Mouse (Mus musculus): ENCODE measurements around the gene C730034F03Rik. TPM values are rescaled to one million over a fixed set of nuclear protein-coding genes. Genes with fewer than 3 reads are reported as not detected.

C730034F03Rik gene
- polyA plus RNA-seq, 1 experiment from 2014 or later: 5.5 TPM

DNA sequence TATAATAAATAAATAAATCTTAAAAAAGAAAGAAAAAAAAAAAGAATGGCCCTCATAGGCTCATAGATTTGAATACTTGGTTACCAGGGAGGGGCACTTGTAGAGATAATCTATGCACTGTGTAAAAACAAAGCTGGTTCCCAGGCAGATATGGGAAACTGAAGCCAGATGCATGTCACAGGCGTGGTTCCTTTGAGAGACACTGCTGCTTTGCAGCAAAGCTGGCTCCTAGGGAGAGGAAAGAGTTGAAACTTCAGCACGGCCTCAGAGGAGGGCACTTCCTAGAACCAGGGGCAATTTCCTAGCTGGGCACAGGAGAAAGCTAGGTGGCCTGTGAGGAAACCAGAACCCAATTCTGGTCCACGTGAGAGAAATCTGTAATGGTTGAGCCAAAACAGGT is 4.7 kb downstream of the C730034F03Rik start:
- H3K4me2 ChIP-seq: no peak overlapping the region
- H3K9me3 ChIP-seq: no peaks in the 10 kb centered on the region
- no peak overlapping the region for H3K9ac ChIP-seq
- no peak overlapping the region for H3K4me3 ChIP-seq
- no peak overlapping the region for H3K27ac ChIP-seq
- ATAC-seq (ENCODE audit: insufficient number of reproducible peaks, insufficient read depth, low FRiP score, low TSS enrichment, low read depth): no peak
- 57% methylated on average over 3 of the region's 3 CpGs for WGBS
- no peaks in the 10 kb centered on the region for H3K27me3 ChIP-seq
- no peaks in the 10 kb centered on the region for H3K4me1 ChIP-seq
- H3K36me3 ChIP-seq: no peaks in the 10 kb centered on the region

DNA sequence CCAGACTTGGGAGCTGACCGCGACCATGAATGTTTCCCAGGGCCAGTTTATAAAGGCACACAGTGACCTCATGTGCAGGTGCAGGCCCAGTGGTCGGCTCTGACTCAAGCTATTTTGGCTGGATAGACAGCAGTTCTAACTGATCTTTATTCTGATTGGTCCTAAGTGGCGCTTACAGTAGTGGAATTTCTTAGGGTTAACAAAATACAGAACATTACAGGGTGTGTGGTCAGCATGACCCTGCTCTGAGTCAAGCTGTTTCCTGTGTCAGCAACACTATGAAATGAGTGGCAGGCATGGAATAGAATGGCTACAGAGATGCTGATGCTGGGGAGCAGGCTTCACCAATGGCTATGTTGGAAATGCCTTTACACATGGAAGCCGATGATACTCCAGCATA is 6.5 kb downstream of the C730034F03Rik start:
- 88% methylated on average over 5 of the region's 5 CpGs for WGBS
- H3K4me3 ChIP-seq: no peak overlapping the region
- no peak for ATAC-seq (ENCODE audit: insufficient number of reproducible peaks, insufficient read depth, low FRiP score, low TSS enrichment, low read depth)

GRCm38 (mm10) chr15:89442486-89443070 is 13.2 kb downstream of the C730034F03Rik start:
- H3K9ac ChIP-seq: no peak overlapping the region
- WGBS: 40% methylated on average over 8 of the region's 8 CpGs
- no peak for ATAC-seq (ENCODE audit: insufficient number of reproducible peaks, insufficient read depth, low FRiP score, low TSS enrichment, low read depth)

More for the DNA sequence above, 6.5 kb downstream of the C730034F03Rik start:
- Histone ChIP-seq H3K36me3 (no peaks in the 10 kb centered on the region), H3K9me3 (no peaks in the 10 kb centered on the region), H3K9ac (no peak overlapping the region), H3K4me1 (no peaks in the 10 kb centered on the region), H3K27me3 (no peaks in the 10 kb centered on the region), H3K27ac (no peak overlapping the region), H3K4me2 (no peak overlapping the region)

GRCm38 (mm10) chr15:89452906-89453864 is 23.8 kb downstream of the C730034F03Rik start:
- Histone ChIP-seq H3K36me3 (no peaks in the 10 kb centered on the region), H3K4me1 (peaks cover 13% of the 10 kb centered on the region), H3K9ac (no peak overlapping the region), H3K4me2 (peak overlapping the region; percentile 95), H3K27me3 (peaks cover 31% of the 10 kb centered on the region), H3K27ac (no peak overlapping the region), H3K9me3 (no peaks in the 10 kb centered on the region), H3K4me3 (peak overlapping the region; percentile 52)
- 5% methylated on average over 24 of the region's 24 CpGs for WGBS
- 0 out of 2 replicates have a peak, but pooled peaks have one; percentile 33 for ATAC-seq (ENCODE audit: insufficient number of reproducible peaks, insufficient read depth, low FRiP score, low TSS enrichment, low read depth)

More at GRCm38 (mm10) chr15:89442486-89443070, 13.2 kb downstream of the C730034F03Rik start:
- Histone ChIP-seq H3K4me2 (no peak overlapping the region), H3K4me3 (no peak overlapping the region), H3K27me3 (no peaks in the 10 kb centered on the region), H3K9me3 (no peaks in the 10 kb centered on the region), H3K4me1 (no peaks in the 10 kb centered on the region), H3K36me3 (no peaks in the 10 kb centered on the region), H3K27ac (no peak overlapping the region)

DNA sequence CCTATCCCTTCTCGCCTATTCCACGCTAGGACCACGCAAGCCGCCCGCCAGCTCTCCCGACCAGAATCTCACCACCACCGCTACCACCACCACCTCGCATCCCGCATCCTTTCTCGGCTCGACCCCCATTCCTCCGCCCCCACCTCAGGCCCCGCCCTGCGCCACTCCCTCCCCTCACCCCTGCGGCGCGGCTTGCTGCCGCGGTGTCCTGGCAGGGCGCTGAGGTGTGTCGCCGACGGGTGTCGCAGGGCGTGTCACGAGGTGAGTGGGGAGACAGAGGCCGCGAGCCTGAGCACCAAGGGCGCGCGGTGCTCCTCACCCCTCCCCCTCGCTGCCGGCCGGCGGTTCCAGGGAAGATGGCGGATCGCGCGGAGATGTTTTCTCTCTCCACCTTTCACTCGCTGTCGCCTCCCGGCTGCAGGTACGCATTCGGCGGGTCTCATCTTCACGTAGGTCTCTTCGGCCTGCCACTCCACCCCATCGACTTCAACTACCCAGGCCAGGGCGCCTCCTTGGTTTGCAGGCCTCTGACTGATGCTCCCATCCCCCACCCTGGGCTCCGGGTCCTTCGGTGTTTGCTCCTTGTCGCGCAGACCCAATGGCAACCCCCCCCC is 24.6 kb downstream of the C730034F03Rik start, which contains the start of gene Mapk8ip2:
Gene Mapk8ip2 (plus strand): TSS at position 49 of the 614 bp plus-strand sequence.
- Histone ChIP-seq H3K4me1 (peaks cover 13% of the 10 kb centered on the region), H3K4me3 (peak within 1 kb of the TSS; percentile 52), H3K4me2 (peak within 1 kb of the TSS; percentile 95), H3K36me3 (no peaks in the 10 kb centered on the region), H3K9ac (peak within 1 kb of the TSS; percentile 59), H3K27ac (no peak within 1 kb of the TSS), H3K27me3 (peaks cover 31% of the 10 kb centered on the region), H3K9me3 (no peaks in the 10 kb centered on the region)
- WGBS: 1% methylated on average over 53 of the region's 53 CpGs
- no peak for ATAC-seq (ENCODE audit: insufficient number of reproducible peaks, insufficient read depth, low FRiP score, low TSS enrichment, low read depth)

GRCm38 (mm10) chr15:89454857-89455256 is 25.5 kb downstream of the C730034F03Rik start:
- peaks cover 31% of the 10 kb centered on the region for H3K27me3 ChIP-seq
- ATAC-seq (ENCODE audit: insufficient number of reproducible peaks, insufficient read depth, low FRiP score, low TSS enrichment, low read depth): no peak
- no peaks in the 10 kb centered on the region for H3K9me3 ChIP-seq
- H3K4me2 ChIP-seq: peak overlapping the region; percentile 95
- H3K36me3 ChIP-seq: no peaks in the 10 kb centered on the region
- no peak overlapping the region for H3K27ac ChIP-seq
- peak overlapping the region; percentile 52; the same call in 1 of the 2 replicates for H3K4me3 ChIP-seq
- peaks cover 13% of the 10 kb centered on the region for H3K4me1 ChIP-seq
- H3K9ac ChIP-seq: no peak overlapping the region
- 15% methylated on average over 4 of the region's 6 CpGs for WGBS

- 76% methylated on average over 6 of the region's 6 CpGs for WGBS
- no peaks in the 10 kb centered on the region for H3K9me3 ChIP-seq
- no peak overlapping the region for H3K27ac ChIP-seq
- H3K4me1 ChIP-seq: peaks cover 13% of the 10 kb centered on the region
- H3K27me3 ChIP-seq: peaks cover 31% of the 10 kb centered on the region
- ATAC-seq (ENCODE audit: insufficient number of reproducible peaks, insufficient read depth, low FRiP score, low TSS enrichment, low read depth): no peak
- H3K4me3 ChIP-seq: no peak overlapping the region
- no peak overlapping the region for H3K9ac ChIP-seq
- H3K4me2 ChIP-seq: no peak overlapping the region
- no peaks in the 10 kb centered on the region for H3K36me3 ChIP-seq
These were observed 26.3 kb downstream of the C730034F03Rik start for GRCm38 (mm10) chr15:89455642-89456041.

DNA sequence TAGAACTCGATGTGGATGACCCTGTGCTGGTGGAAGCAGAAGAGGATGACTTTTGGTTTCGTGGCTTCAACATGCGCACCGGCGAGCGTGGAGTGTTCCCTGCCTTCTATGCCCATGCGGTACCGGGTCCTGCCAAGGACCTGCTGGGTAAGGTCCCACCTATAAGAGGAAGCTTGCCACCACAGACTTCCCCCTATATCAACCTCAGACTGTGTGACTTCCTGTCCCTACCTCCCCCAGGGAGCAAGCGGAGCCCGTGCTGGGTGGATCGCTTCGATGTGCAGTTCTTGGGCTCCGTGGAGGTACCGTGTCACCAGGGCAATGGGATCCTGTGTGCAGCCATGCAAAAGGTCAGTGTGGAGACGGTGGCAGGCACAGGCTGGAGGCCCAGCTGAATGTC is 29.6 kb downstream of the C730034F03Rik start:
- ATAC-seq (ENCODE audit: insufficient number of reproducible peaks, insufficient read depth, low FRiP score, low TSS enrichment, low read depth): no peak
- no peak overlapping the region for H3K9ac ChIP-seq
- H3K4me2 ChIP-seq: no peak overlapping the region
- no peak overlapping the region for H3K4me3 ChIP-seq
- H3K9me3 ChIP-seq: no peaks in the 10 kb centered on the region
- peaks cover 20% of the 10 kb centered on the region for H3K27me3 ChIP-seq
- 95% methylated on average over 15 of the region's 15 CpGs for WGBS
- no peaks in the 10 kb centered on the region for H3K36me3 ChIP-seq
- H3K4me1 ChIP-seq: peaks cover 8% of the 10 kb centered on the region
- no peak overlapping the region for H3K27ac ChIP-seq

DNA sequence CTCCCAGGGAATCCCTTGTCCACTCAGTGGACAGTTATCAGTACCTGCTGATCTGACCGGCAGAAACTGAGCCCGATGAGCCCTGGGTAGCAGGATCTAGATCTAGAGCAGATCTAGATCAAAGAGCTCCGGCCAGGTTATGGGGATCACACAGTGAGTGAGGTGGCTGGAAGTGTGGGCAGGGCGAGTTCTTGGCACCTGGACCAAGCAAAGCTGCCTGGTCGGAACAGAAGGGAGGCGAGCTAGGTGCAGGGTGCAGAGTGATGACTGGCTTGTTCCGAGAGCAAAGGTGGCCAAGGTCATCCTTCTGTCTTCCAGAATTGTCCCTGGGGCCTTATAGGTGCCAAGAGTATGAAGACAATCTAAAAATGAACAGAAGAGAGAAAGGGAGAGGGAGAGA is 30.4 kb downstream of the C730034F03Rik start:
- Histone ChIP-seq H3K4me3 (no peak overlapping the region), H3K4me1 (no peaks in the 10 kb centered on the region), H3K27me3 (peaks cover 12% of the 10 kb centered on the region), H3K9ac (no peak overlapping the region), H3K27ac (no peak overlapping the region), H3K9me3 (no peaks in the 10 kb centered on the region), H3K36me3 (no peaks in the 10 kb centered on the region), H3K4me2 (no peak overlapping the region)
- WGBS: 86% methylated on average over 7 of the region's 7 CpGs
- ATAC-seq (ENCODE audit: insufficient number of reproducible peaks, insufficient read depth, low FRiP score, low TSS enrichment, low read depth): no peak

- H3K4me2 ChIP-seq: no peak overlapping the region
- no peak overlapping the region for H3K4me3 ChIP-seq
- no peak for ATAC-seq (ENCODE audit: insufficient number of reproducible peaks, insufficient read depth, low FRiP score, low TSS enrichment, low read depth)
- H3K4me1 ChIP-seq: no peaks in the 10 kb centered on the region
- H3K27ac ChIP-seq: no peak overlapping the region
- H3K27me3 ChIP-seq: peaks cover 7% of the 10 kb centered on the region
- H3K9me3 ChIP-seq: no peaks in the 10 kb centered on the region
- H3K9ac ChIP-seq: no peak overlapping the region
- 60% methylated on average over 10 of the region's 10 CpGs for WGBS
- H3K36me3 ChIP-seq: no peaks in the 10 kb centered on the region
These were observed 30.9 kb downstream of the C730034F03Rik start for GRCm38 (mm10) chr15:89460298-89460697.

DNA sequence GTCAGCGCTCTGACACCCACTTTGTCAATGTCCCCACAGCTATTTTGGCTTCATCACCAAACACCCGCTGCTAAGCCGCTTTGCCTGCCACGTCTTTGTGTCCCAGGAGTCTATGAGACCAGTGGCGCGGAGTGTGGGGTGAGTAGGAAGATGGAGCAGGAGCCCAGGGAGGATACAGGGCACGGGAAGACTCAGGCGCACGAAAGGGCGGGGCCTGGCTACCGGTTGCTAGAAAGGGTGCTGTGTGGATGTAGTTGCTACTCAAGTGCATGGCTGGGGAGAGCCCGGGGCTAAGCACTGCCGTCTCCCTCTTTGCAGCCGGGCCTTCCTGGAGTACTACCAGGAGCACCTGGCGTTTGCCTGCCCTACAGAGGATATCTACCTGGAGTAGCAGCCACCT is 31.9 kb downstream of the C730034F03Rik start:
- no peak overlapping the region for H3K4me2 ChIP-seq
- peaks cover 6% of the 10 kb centered on the region; the same call in 1 of the 2 replicates for H3K27me3 ChIP-seq
- H3K9me3 ChIP-seq: no peaks in the 10 kb centered on the region
- ATAC-seq (ENCODE audit: insufficient number of reproducible peaks, insufficient read depth, low FRiP score, low TSS enrichment, low read depth): no peak
- no peak overlapping the region for H3K4me3 ChIP-seq
- H3K4me1 ChIP-seq: no peaks in the 10 kb centered on the region
- H3K27ac ChIP-seq: no peak overlapping the region
- no peaks in the 10 kb centered on the region for H3K36me3 ChIP-seq
- no peak overlapping the region for H3K9ac ChIP-seq
- WGBS: 81% methylated on average over 15 of the region's 15 CpGs
